Mouse (Mus musculus): ENCODE data around the gene Cd300ld5. TPM values are rescaled to one million over a fixed set of nuclear protein-coding genes. Genes with fewer than 3 reads are reported as not detected.

Gene Cd300ld5
- polyA plus RNA-seq, 1 experiment from 2014 or later, result not detected

GRCm38 (mm10) chr11:115081373-115081772 is 43.8 kb upstream of the Cd300ld5 start:
- Histone ChIP-seq H3K9ac (ENCODE audit: low read length) (no peak overlapping the region), H3K36me3 (ENCODE audit: control insufficient read depth, insufficient read depth, low read length) (no peaks in the 10 kb centered on the region), H3K4me1 (replicated peaks; ENCODE audit: control insufficient read depth, insufficient read depth) (no peaks in the 10 kb centered on the region), H3K27ac (replicated peaks) (no peak overlapping the region), H3K27me3 (ENCODE audit: control insufficient read depth, insufficient read depth, low read length) (peaks cover 2% of the 10 kb centered on the region; the same call in 1 of the 2 replicates), H3K4me3 (ENCODE audit: low read depth, low read length) (no peak overlapping the region), H3K4me2 (replicated peaks; ENCODE audit: low read depth) (no peak overlapping the region), H3K9me3 (ENCODE audit: control insufficient read depth, low read length) (no peaks in the 10 kb centered on the region)
- DNase-seq (ENCODE audit: low spot score) (no peak), ATAC-seq (ENCODE audit: low FRiP score, low TSS enrichment) (no peak)
- TF ChIP-seq EP300 (optimal IDR thresholded peaks at IDR 0.05) (no peak), CTCF (IDR thresholded peaks at IDR 0.05; ENCODE audit: low read depth) (no peak)
- WGBS, result 64% methylated on average over 3 of the region's 3 CpGs

GRCm38 (mm10) chr11:115080886-115081285 is 43.3 kb upstream of the Cd300ld5 start:
- Histone ChIP-seq H3K9me3 (ENCODE audit: control insufficient read depth, low read length) (no peaks in the 10 kb centered on the region), H3K4me2 (replicated peaks; ENCODE audit: low read depth) (no peak overlapping the region), H3K4me1 (replicated peaks; ENCODE audit: control insufficient read depth, insufficient read depth) (no peaks in the 10 kb centered on the region), H3K9ac (ENCODE audit: low read length) (no peak overlapping the region), H3K27ac (replicated peaks) (no peak overlapping the region), H3K27me3 (ENCODE audit: control insufficient read depth, insufficient read depth, low read length) (peaks cover 2% of the 10 kb centered on the region; the same call in 1 of the 2 replicates), H3K36me3 (ENCODE audit: control insufficient read depth, insufficient read depth, low read length) (no peaks in the 10 kb centered on the region), H3K4me3 (ENCODE audit: low read depth, low read length) (no peak overlapping the region)
- ATAC-seq (ENCODE audit: low FRiP score, low TSS enrichment) (peak; percentile 34; the same call in 1 of the 2 replicates), DNase-seq (ENCODE audit: low spot score) (peak; percentile 49)
- 32% methylated on average over 13 of the region's 13 CpGs for WGBS
- peak; percentile 90 for TF ChIP-seq CTCF (IDR thresholded peaks at IDR 0.05; ENCODE audit: low read depth)
- TF ChIP-seq EP300 (optimal IDR thresholded peaks at IDR 0.05), result no peak

GRCm38 (mm10) chr11:115078680-115079079 is 41.1 kb upstream of the Cd300ld5 start:
- Histone ChIP-seq H3K4me2 (replicated peaks; ENCODE audit: low read depth) (no peak overlapping the region), H3K27me3 (ENCODE audit: control insufficient read depth, insufficient read depth, low read length) (peaks cover 2% of the 10 kb centered on the region; the same call in 1 of the 2 replicates), H3K27ac (replicated peaks) (no peak overlapping the region), H3K9ac (ENCODE audit: low read length) (no peak overlapping the region), H3K4me1 (replicated peaks; ENCODE audit: control insufficient read depth, insufficient read depth) (no peaks in the 10 kb centered on the region), H3K4me3 (ENCODE audit: low read depth, low read length) (no peak overlapping the region), H3K36me3 (ENCODE audit: control insufficient read depth, insufficient read depth, low read length) (no peaks in the 10 kb centered on the region), H3K9me3 (ENCODE audit: control insufficient read depth, low read length) (no peaks in the 10 kb centered on the region)
- DNase-seq (ENCODE audit: low spot score) (no peak), ATAC-seq (ENCODE audit: low FRiP score, low TSS enrichment) (no peak)
- no peak for TF ChIP-seq EP300 (optimal IDR thresholded peaks at IDR 0.05)
- TF ChIP-seq CTCF (IDR thresholded peaks at IDR 0.05; ENCODE audit: low read depth), result no peak
- 87% methylated on average over 5 of the region's 5 CpGs for WGBS

- no peak overlapping the region for H3K27ac ChIP-seq (replicated peaks)
- no peaks in the 10 kb centered on the region for H3K36me3 ChIP-seq (ENCODE audit: control insufficient read depth, insufficient read depth, low read length)
- peaks cover 2% of the 10 kb centered on the region; the same call in 1 of the 2 replicates for H3K27me3 ChIP-seq (ENCODE audit: control insufficient read depth, insufficient read depth, low read length)
- no peak for DNase-seq (ENCODE audit: low spot score)
- no peak for ATAC-seq (ENCODE audit: low FRiP score, low TSS enrichment)
- no peak overlapping the region for H3K9ac ChIP-seq (ENCODE audit: low read length)
- TF ChIP-seq CTCF (IDR thresholded peaks at IDR 0.05; ENCODE audit: low read depth), result no peak
- no peak for TF ChIP-seq EP300 (optimal IDR thresholded peaks at IDR 0.05)
- H3K4me1 ChIP-seq (replicated peaks; ENCODE audit: control insufficient read depth, insufficient read depth), result no peaks in the 10 kb centered on the region
- no peak overlapping the region for H3K4me3 ChIP-seq (ENCODE audit: low read depth, low read length)
- no peaks in the 10 kb centered on the region for H3K9me3 ChIP-seq (ENCODE audit: control insufficient read depth, low read length)
- WGBS, result 95% methylated on average over 1 of the region's 1 CpGs
- no peak overlapping the region for H3K4me2 ChIP-seq (replicated peaks; ENCODE audit: low read depth)
Observed at GRCm38 (mm10) chr11:115077436-115077835, 39.9 kb upstream of the Cd300ld5 start.

GRCm38 (mm10) chr11:115075859-115076258 is 38.3 kb upstream of the Cd300ld5 start:
- no peaks in the 10 kb centered on the region for H3K36me3 ChIP-seq (ENCODE audit: control insufficient read depth, insufficient read depth, low read length)
- DNase-seq (ENCODE audit: low spot score) (no peak), ATAC-seq (ENCODE audit: low FRiP score, low TSS enrichment) (no peak)
- H3K4me2 ChIP-seq (replicated peaks; ENCODE audit: low read depth), result no peak overlapping the region
- no peak overlapping the region for H3K27ac ChIP-seq (replicated peaks)
- no peak overlapping the region for H3K9ac ChIP-seq (ENCODE audit: low read length)
- TF ChIP-seq CTCF (IDR thresholded peaks at IDR 0.05; ENCODE audit: low read depth), result no peak
- no peak for TF ChIP-seq EP300 (optimal IDR thresholded peaks at IDR 0.05)
- no peaks in the 10 kb centered on the region for H3K9me3 ChIP-seq (ENCODE audit: control insufficient read depth, low read length)
- no peaks in the 10 kb centered on the region for H3K4me1 ChIP-seq (replicated peaks; ENCODE audit: control insufficient read depth, insufficient read depth)
- WGBS, result 32% methylated on average over 5 of the region's 5 CpGs
- no peak overlapping the region for H3K4me3 ChIP-seq (ENCODE audit: low read depth, low read length)
- peaks cover 2% of the 10 kb centered on the region; the same call in 1 of the 2 replicates for H3K27me3 ChIP-seq (ENCODE audit: control insufficient read depth, insufficient read depth, low read length)

- H3K4me1 ChIP-seq (replicated peaks; ENCODE audit: control insufficient read depth, insufficient read depth), result no peaks in the 10 kb centered on the region
- no peak overlapping the region for H3K4me2 ChIP-seq (replicated peaks; ENCODE audit: low read depth)
- no peaks in the 10 kb centered on the region for H3K36me3 ChIP-seq (ENCODE audit: control insufficient read depth, insufficient read depth, low read length)
- no peak overlapping the region for H3K4me3 ChIP-seq (ENCODE audit: low read depth, low read length)
- H3K27ac ChIP-seq (replicated peaks), result no peak overlapping the region
- no peak overlapping the region for H3K9ac ChIP-seq (ENCODE audit: low read length)
- H3K9me3 ChIP-seq (ENCODE audit: control insufficient read depth, low read length), result no peaks in the 10 kb centered on the region
- no peak for DNase-seq (ENCODE audit: low spot score)
- 53% methylated on average over 7 of the region's 7 CpGs for WGBS
- TF ChIP-seq CTCF (IDR thresholded peaks at IDR 0.05; ENCODE audit: low read depth) (no peak), EP300 (optimal IDR thresholded peaks at IDR 0.05) (no peak)
- ATAC-seq (ENCODE audit: low FRiP score, low TSS enrichment), result no peak
- H3K27me3 ChIP-seq (ENCODE audit: control insufficient read depth, insufficient read depth, low read length), result peaks cover 2% of the 10 kb centered on the region; the same call in 1 of the 2 replicates
Observed at GRCm38 (mm10) chr11:115075407-115075806, 37.8 kb upstream of the Cd300ld5 start.
